Mouse (Mus musculus): ENCODE data around the gene Nectin4. TPM values are rescaled to one million over a fixed set of nuclear protein-coding genes. Genes with fewer than 3 reads are reported as not detected.

Gene Nectin4
- polyA plus RNA-seq, 1 experiment from 2014 or later = 3.0 TPM

DNA sequence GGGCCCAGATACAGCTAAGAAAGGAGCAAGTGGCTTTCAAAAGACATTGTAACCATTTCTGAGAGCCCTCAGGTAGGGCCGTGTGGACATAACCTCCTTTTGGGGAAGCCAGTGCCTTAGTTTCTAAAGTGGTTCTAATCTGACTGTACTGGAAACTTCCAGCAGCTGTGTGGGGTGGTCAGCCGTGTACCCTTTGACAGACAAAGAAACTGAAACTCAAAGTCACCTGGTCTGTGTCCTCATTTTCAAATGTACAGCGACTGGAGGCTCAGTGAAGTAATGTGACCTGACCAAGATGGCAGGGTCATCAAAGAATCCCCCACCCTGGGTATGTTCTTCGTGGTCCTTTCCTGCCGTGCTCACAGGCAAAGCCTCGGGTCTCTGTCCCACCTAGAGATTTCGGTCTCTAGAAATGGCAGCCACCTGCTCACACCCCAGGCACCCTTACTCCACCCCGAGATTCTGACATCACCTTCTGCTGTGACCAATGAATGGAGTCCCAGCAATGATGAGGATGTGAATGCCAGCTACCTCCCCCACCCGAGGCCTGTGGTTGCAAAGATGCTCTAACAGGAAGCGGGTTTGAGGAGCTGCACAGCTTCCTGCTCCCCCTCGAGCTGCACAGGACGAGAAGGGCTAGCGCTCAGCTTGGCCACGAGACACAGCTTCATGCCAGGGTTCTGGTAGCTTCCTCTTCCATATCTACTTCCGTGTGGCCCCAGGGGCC lies 18.6 kb downstream of the Nectin4 start, which contains the start of gene Arhgap30:
Gene Arhgap30, plus strand, starts transcription at position 579 of the 727 bp plus-strand sequence.
- WGBS = 83% methylated on average over 15 of the region's 15 CpGs
- Histone ChIP-seq H3K9me3 (replicated peaks) (no peaks in the 10 kb centered on the region), H3K4me3 (replicated peaks) (no peak within 1 kb of the TSS), H3K4me1 (peaks cover 3% of the 10 kb centered on the region; the same call in 1 of the 2 replicates), H3K9ac (no peak within 1 kb of the TSS), H3K27ac (no peak within 1 kb of the TSS), H3K36me3 (no peaks in the 10 kb centered on the region), H3K4me2 (no peak within 1 kb of the TSS), H3K27me3 (no peaks in the 10 kb centered on the region)
- no peak for ATAC-seq (replicated peaks; ENCODE audit: low FRiP score)

DNA sequence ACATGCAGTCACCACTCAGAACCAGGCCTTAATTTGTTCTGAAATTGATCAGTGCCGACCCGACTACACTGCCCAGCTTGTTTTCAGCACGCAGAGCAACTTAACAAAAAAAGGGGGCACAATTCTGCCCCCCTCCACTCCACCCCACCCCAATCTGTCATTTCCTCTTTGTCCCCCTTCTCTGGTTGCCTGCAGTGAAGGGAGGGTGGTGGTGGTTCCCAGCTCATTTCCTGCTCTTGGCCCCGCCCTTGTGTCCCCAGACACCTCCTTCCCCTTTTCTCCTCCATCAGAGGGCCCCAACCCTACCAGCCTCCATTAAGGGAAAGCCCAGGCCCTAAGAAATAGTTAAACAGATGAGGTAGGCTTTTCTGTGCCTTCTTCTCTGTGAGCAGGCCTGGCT lies 20.2 kb downstream of the Nectin4 start:
- H3K4me3 ChIP-seq (replicated peaks) = no peak overlapping the region
- H3K9ac ChIP-seq = no peak overlapping the region
- WGBS = 79% methylated on average over 4 of the region's 4 CpGs
- H3K4me2 ChIP-seq = no peak overlapping the region
- no peak overlapping the region for H3K27ac ChIP-seq
- peaks cover 3% of the 10 kb centered on the region; the same call in 1 of the 2 replicates for H3K4me1 ChIP-seq
- ATAC-seq (replicated peaks; ENCODE audit: low FRiP score) = no peak
- H3K27me3 ChIP-seq = no peaks in the 10 kb centered on the region
- H3K9me3 ChIP-seq (replicated peaks) = no peaks in the 10 kb centered on the region
- H3K36me3 ChIP-seq = no peaks in the 10 kb centered on the region

DNA sequence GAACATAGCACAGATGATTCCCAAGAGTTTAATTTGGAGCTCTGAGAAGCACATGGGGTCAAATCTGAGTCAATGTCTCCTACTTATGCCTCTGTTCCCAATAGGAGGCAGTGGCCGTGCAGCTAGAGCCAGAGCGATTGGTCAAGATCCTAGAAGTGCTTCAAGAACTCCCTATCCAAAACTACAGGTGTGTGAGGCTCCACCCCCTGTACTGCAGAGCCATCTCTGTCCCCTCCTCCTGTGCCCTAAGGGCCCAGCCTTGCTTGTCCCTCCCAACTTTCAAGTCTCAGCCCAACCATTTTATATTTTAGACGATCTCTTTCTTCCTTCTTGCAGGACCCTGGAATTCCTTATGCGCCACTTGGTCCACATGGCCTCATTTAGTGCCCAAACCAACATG lies 31.9 kb downstream of the Nectin4 start:
- no peak for ATAC-seq (replicated peaks; ENCODE audit: low FRiP score)
- Histone ChIP-seq H3K4me1 (no peaks in the 10 kb centered on the region), H3K9me3 (replicated peaks) (no peaks in the 10 kb centered on the region), H3K27me3 (no peaks in the 10 kb centered on the region), H3K9ac (no peak overlapping the region), H3K36me3 (no peaks in the 10 kb centered on the region), H3K4me3 (replicated peaks) (no peak overlapping the region), H3K4me2 (no peak overlapping the region), H3K27ac (no peak overlapping the region)
- 82% methylated on average over 4 of the region's 4 CpGs for WGBS

DNA sequence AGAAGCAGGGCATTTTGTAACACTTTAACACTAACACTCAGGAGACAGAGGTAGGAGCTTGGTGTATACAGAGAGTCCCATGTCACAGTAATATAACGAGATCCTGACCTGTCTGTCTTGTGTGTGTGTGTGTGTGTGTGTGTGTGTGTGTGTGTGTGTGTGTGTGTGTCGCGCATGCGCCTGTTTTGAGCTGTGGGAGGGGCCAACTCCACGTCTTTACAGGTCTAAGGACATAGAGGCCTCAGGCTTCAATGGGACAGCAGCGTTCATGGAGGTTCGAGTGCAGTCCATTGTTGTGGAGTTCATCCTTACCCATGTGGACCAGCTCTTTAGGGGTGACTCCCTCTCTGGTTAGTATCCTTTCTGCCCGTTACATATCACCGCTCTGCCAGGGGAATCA lies 33.1 kb downstream of the Nectin4 start:
- Histone ChIP-seq H3K9ac (no peak overlapping the region), H3K4me3 (replicated peaks) (no peak overlapping the region), H3K36me3 (no peaks in the 10 kb centered on the region), H3K4me2 (no peak overlapping the region), H3K27ac (no peak overlapping the region), H3K4me1 (no peaks in the 10 kb centered on the region), H3K9me3 (replicated peaks) (no peaks in the 10 kb centered on the region), H3K27me3 (no peaks in the 10 kb centered on the region)
- no peak for ATAC-seq (replicated peaks; ENCODE audit: low FRiP score)
- WGBS = 76% methylated on average over 9 of the region's 9 CpGs

DNA sequence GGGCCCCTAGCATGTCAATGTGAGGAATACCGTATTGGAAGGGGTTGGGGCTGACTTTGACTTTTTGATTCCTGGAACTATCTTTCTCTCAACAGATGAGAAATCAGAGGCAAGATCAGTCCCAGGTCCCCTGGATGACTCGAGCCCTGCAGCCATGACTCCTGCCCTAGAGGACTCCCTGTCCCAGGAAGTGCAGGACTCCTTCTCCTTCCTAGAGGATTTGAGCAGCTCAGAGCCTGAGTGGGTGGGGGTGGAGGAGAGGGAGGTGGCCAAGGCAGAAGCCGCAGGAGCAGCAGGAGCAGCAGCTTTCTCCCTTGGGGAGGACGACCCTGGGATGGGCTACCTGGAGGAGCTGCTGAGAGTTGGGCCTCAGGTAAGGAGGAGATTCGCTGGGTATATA lies 37.4 kb downstream of the Nectin4 start:
- Histone ChIP-seq H3K4me2 (no peak overlapping the region), H3K27ac (no peak overlapping the region), H3K4me3 (replicated peaks) (no peak overlapping the region), H3K9ac (no peak overlapping the region), H3K36me3 (no peaks in the 10 kb centered on the region), H3K9me3 (replicated peaks) (no peaks in the 10 kb centered on the region), H3K4me1 (0 out of 2 replicates have a peak, but pooled peaks cover under 1% of the 10 kb centered on the region), H3K27me3 (0 out of 2 replicates have a peak, but pooled peaks cover 3% of the 10 kb centered on the region)
- 80% methylated on average over 5 of the region's 5 CpGs for WGBS
- ATAC-seq (replicated peaks; ENCODE audit: low FRiP score) = no peak

DNA sequence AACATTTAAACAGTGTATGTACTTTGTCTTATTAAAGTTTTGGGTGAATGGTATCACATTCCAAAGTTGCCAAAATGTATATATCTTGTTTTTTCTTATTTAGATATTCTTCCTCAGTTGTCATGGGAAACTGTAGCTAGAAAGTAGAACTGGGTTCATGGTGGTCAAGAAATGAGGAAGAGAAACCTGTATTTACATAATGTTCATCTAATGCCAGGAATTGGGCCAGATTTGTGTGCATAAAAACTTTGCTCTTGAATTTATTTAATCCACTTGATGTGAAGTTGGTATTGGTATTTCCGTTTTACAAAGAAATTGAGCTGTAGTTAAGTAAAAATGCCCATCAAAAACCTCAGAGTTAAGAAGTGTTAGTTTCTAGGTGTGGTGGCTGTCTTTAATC lies 40.3 kb downstream of the Nectin4 start:
- H3K36me3 ChIP-seq = peaks cover 9% of the 10 kb centered on the region
- whole genome bisulfite sequencing = 91% methylated on average over 1 of the region's 1 CpGs
- no peak overlapping the region for H3K9ac ChIP-seq
- no peak for ATAC-seq (replicated peaks; ENCODE audit: low FRiP score)
- H3K4me2 ChIP-seq = no peak overlapping the region
- H3K9me3 ChIP-seq (replicated peaks) = no peaks in the 10 kb centered on the region
- no peak overlapping the region for H3K27ac ChIP-seq
- peaks cover 19% of the 10 kb centered on the region for H3K4me1 ChIP-seq
- H3K27me3 ChIP-seq = 0 out of 2 replicates have a peak, but pooled peaks cover 3% of the 10 kb centered on the region
- H3K4me3 ChIP-seq (replicated peaks) = no peak overlapping the region

DNA sequence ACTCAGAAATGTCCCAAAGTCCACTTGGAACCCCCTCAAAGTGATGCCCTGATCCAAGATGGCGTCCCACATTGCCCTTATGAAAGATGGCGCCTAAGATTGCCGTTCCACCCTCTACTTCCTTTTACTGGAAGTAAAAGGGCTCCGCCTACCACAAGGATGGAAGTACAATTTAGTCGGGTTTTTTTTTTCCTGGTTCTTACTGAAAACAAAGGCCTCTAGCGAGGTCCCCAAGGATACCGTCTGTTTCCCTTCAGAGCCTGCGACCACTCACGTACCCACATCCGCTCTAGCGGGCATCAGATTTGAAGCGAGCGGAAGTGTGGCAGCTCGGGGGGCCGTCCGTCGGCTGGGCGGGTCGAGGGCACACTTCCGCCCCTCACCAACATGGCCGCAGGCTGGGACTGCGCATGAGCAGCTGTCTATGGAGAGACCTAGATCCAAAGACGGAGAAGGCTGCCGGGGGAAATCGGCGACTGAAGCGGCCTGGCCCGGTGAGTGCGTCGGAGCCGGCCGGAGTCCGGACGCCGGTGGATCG lies 41.1 kb downstream of the Nectin4 start, which contains the start of gene Usf1:
Gene Usf1, plus strand, starts transcription at position 367 of the 538 bp plus-strand sequence.
- Histone ChIP-seq H3K4me2 (peak within 1 kb of the TSS; percentile 60), H3K36me3 (peaks cover 16% of the 10 kb centered on the region), H3K4me3 (replicated peaks) (peak within 1 kb of the TSS; percentile 78), H3K9ac (peak within 1 kb of the TSS; percentile 91), H3K9me3 (replicated peaks) (no peaks in the 10 kb centered on the region), H3K27me3 (0 out of 2 replicates have a peak, but pooled peaks cover 3% of the 10 kb centered on the region), H3K27ac (peak within 1 kb of the TSS; percentile 95), H3K4me1 (peaks cover 19% of the 10 kb centered on the region)
- under 1% methylated on average over 36 of the region's 36 CpGs for WGBS
- peak; percentile 99 for ATAC-seq (replicated peaks; ENCODE audit: low FRiP score)

DNA sequence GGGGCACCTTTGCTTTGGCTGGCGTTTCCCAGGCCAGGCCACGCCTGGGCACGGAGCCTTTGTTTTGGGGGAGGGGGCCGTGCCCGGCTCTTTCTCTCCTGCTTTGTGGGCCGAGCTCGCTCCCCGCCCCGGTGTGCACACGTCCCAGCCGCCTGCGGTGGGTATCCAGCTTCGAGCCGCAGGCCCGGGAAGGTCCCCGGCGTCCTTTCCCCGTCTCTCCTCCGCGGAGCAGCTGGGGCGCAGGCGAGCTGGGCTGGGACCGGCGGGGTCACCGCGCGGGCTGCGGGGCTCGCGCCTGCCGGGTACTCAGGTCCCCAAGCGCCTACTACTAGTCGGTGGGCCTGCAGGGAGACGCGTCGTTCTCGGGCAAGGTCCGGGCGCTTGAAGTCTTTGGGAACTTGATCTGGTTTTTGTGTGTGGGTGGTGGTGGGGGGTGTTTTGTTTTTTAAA lies 41.6 kb downstream of the Nectin4 start:
- WGBS = under 1% methylated on average over 39 of the region's 39 CpGs
- Histone ChIP-seq H3K9ac (peak overlapping the region; percentile 91), H3K4me2 (peak overlapping the region; percentile 60), H3K4me1 (peaks cover 19% of the 10 kb centered on the region), H3K36me3 (peaks cover 21% of the 10 kb centered on the region), H3K27me3 (0 out of 2 replicates have a peak, but pooled peaks cover 3% of the 10 kb centered on the region), H3K9me3 (replicated peaks) (no peaks in the 10 kb centered on the region), H3K27ac (peak overlapping the region; percentile 95), H3K4me3 (replicated peaks) (peak overlapping the region; percentile 78)
- ATAC-seq (replicated peaks; ENCODE audit: low FRiP score) = peak; percentile 83

DNA sequence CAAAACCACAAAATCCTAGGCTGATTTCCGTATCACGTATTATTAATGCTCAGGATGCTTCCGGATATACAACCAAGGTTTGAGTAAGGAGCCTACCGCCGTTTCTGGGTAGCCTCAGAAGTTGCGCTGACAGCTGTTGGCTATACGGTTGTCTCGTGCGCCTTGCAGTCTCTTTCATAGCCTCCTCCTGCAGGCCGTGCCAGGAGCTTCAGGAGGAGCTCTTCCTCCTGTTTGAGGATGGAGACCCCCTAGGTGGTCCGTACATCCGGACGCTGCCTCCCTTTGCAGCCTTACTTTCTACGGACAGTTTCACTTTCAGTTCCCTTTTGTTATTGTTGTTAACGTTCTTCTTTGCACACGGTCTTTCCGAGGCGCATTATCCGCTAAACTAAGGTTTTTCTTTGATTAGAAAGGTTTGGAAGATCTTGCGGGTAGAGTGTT lies 42.1 kb downstream of the Nectin4 start:
- Histone ChIP-seq H3K4me2 (peak overlapping the region; percentile 60), H3K9ac (peak overlapping the region; percentile 91), H3K36me3 (peaks cover 26% of the 10 kb centered on the region), H3K4me1 (peaks cover 19% of the 10 kb centered on the region), H3K4me3 (replicated peaks) (peak overlapping the region; percentile 78), H3K9me3 (replicated peaks) (no peaks in the 10 kb centered on the region), H3K27ac (peak overlapping the region; percentile 95), H3K27me3 (0 out of 2 replicates have a peak, but pooled peaks cover 3% of the 10 kb centered on the region)
- 0 out of 2 replicates have a peak, but pooled peaks have one; percentile 20 for ATAC-seq (replicated peaks; ENCODE audit: low FRiP score)
- under 1% methylated on average over 20 of the region's 20 CpGs for WGBS

DNA sequence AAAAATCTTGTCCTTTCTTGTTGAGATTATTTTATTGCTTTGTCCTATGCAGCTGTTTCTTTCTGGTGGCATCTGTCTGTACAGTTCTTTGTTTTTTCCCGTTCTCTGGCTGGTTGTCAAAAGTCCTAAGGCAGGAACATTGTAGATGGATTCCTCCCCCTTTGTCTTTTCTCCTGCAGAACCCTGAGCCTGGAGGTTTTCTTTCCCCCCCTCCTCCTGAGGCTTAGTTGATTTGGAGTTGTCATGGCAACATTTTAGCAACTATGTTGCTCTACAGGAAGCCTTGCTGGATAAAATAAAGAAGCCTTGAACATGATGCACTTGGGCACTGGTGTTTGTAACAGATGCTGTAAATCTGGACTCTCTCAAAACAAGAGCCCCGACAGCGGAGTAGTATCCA lies 42.5 kb downstream of the Nectin4 start:
- Histone ChIP-seq H3K4me3 (replicated peaks) (peak overlapping the region; percentile 78), H3K9me3 (replicated peaks) (no peaks in the 10 kb centered on the region), H3K9ac (peak overlapping the region; percentile 91), H3K27ac (peak overlapping the region; percentile 95), H3K27me3 (0 out of 2 replicates have a peak, but pooled peaks cover 3% of the 10 kb centered on the region), H3K4me2 (peak overlapping the region; percentile 60), H3K4me1 (peaks cover 19% of the 10 kb centered on the region), H3K36me3 (peaks cover 31% of the 10 kb centered on the region)
- WGBS = 36% methylated on average over 3 of the region's 3 CpGs
- ATAC-seq (replicated peaks; ENCODE audit: low FRiP score) = no peak

DNA sequence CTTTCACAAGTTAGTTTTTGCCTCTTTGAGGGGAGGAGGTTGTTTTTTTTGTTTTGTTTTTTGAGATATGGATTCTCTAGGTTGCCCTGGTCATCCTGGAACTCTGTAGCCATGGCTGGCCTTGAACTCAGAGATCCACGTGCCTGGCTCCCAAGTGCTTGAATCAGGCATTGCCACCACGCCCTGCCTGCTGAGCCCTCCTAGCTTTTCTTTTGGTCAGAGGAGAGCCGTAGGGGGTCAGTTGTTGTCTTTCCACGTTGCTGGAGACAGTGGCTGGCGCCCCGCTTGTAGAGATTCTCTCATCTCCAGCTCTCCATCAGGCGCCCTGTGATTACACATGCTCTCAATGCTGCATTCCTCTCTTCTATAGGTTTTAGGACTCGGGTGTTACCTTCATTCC lies 43.7 kb downstream of the Nectin4 start:
- WGBS = 79% methylated on average over 8 of the region's 8 CpGs

DNA sequence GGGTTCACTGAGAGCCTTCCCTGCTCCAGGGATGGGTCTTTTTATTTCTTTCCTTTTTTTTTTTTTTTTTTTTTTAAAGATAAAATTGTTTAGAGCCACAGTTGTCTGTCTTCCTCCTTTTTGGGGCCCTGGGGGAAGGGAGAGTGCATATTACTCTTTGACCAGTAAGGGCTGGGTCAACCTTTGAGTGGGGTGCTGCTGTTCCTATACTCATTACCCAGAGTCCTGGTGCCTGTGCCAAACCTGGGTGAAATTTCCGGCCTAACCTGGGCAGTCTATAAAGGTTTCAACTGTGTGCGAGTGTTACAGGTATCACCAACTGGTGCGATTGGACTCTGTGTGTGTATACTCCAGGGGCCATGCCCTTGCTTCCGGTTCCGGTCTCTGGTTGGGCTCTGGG lies 48.8 kb downstream of the Nectin4 start, which contains the start of gene Tstd1:
Gene Tstd1, plus strand, starts transcription at position 213 of the 400 bp plus-strand sequence.
- Histone ChIP-seq H3K27ac (no peak within 1 kb of the TSS), H3K9ac (no peak within 1 kb of the TSS), H3K4me3 (replicated peaks) (no peak within 1 kb of the TSS), H3K4me2 (no peak within 1 kb of the TSS), H3K36me3 (peaks cover 65% of the 10 kb centered on the region), H3K9me3 (replicated peaks) (no peaks in the 10 kb centered on the region), H3K4me1 (peaks cover 5% of the 10 kb centered on the region; the same call in 1 of the 2 replicates), H3K27me3 (no peaks in the 10 kb centered on the region)
- 88% methylated on average over 5 of the region's 5 CpGs for WGBS
- no peak for ATAC-seq (replicated peaks; ENCODE audit: low FRiP score)

More for the DNA sequence above, 43.7 kb downstream of the Nectin4 start:
- Histone ChIP-seq H3K4me1 (peaks cover 19% of the 10 kb centered on the region), H3K27me3 (0 out of 2 replicates have a peak, but pooled peaks cover 3% of the 10 kb centered on the region), H3K27ac (no peak overlapping the region), H3K9ac (no peak overlapping the region), H3K4me2 (no peak overlapping the region), H3K4me3 (replicated peaks) (no peak overlapping the region), H3K9me3 (replicated peaks) (no peaks in the 10 kb centered on the region), H3K36me3 (peaks cover 42% of the 10 kb centered on the region)
- no peak for ATAC-seq (replicated peaks; ENCODE audit: low FRiP score)

Measured in kidney, embryonic 15.5 days (tissue).